Mouse (Mus musculus) liver, embryonic 11.5 days (tissue): ENCODE results near the gene Phkb. TPM values are rescaled to one million over a fixed set of nuclear protein-coding genes. Genes with fewer than 3 reads are reported as not detected.
"Not testable (repeated sequence)": the region's sequence is repeated elsewhere in the genome, so short reads cannot be mapped to it uniquely, and the experiment has no call there.

Experiments
- ATAC-seq: fragments of 200-750 bp; cut with Nextera tagmentation; replicated peaks from 2 replicates; pipeline ENCODE4 v1.8.0; 2017; ENCODE audit warnings: moderate number of reproducible peaks, mild to moderate bottlenecking, moderate TSS enrichment, moderate library complexity; ENCODE audit not compliant: low FRiP score
- DNase-seq: peaks from one replicate; pipeline ENCODE4 v3.0.0-alpha.2; 2017; ENCODE audit warnings: low spot score
- H3K27ac ChIP-seq: fragments of 300-500 bp; sonication (generic); 2 replicates; pipeline ENCODE4 v1.5.1; 2014; ENCODE audit warnings: mild to moderate bottlenecking, low read depth, low read length, control low read depth
- H3K27me3 ChIP-seq: fragments of 300-500 bp; sonication (generic); replicated peaks from 2 replicates; pipeline ENCODE4 v1.6.1; 2014; ENCODE audit warnings: low read length, mixed read lengths; ENCODE audit not compliant: control insufficient read depth, insufficient read depth
- H3K36me3 ChIP-seq: fragments of 300-500 bp; sonication (generic); 2 replicates; pipeline ENCODE4 v1.6.1; 2014; ENCODE audit warnings: mild to moderate bottlenecking, low read length, moderate library complexity, mixed read lengths; ENCODE audit not compliant: control insufficient read depth, insufficient read depth
- H3K4me1 ChIP-seq: fragments of 300-500 bp; sonication (generic); replicated peaks from 2 replicates; pipeline ENCODE4 v1.6.1; 2014; ENCODE audit warnings: low read length, mixed read lengths; ENCODE audit not compliant: control insufficient read depth, insufficient read depth
- H3K4me2 ChIP-seq: fragments of 300-500 bp; sonication (generic); 2 replicates; pipeline ENCODE4 v1.6.1; 2014; ENCODE audit warnings: mild to moderate bottlenecking, control low read depth, moderate library complexity
- H3K4me3 ChIP-seq: fragments of 300-500 bp; sonication (generic); 2 replicates; pipeline ENCODE4 v1.5.1; 2014; ENCODE audit warnings: low read depth, low read length, control low read depth
- H3K9ac ChIP-seq: fragments of 300-500 bp; sonication (generic); 2 replicates; pipeline ENCODE4 v1.6.1; 2014; ENCODE audit warnings: low read depth, low read length, control low read depth
- H3K9me3 ChIP-seq: fragments of 300-500 bp; sonication (generic); 2 replicates; pipeline ENCODE4 v1.6.1; 2016; ENCODE audit warnings: low read length, inconsistent platforms, mixed read lengths; ENCODE audit not compliant: control insufficient read depth
- WGBS: fragments of 180-500 bp; shearing (Covaris S2); extraction: QIAGEN DNeasy Blood & Tissue Kit; methylation state at CpG from one replicate; pipeline ENCODE4 v1.1.7; 2014; 5-methylcytosine and 5-hydroxymethylcytosine counted together
- polyA plus RNA-seq: library from polyadenylated mRNA; unstranded; fragments of >200 nt; fragmentation: Nextera tagmentation; extraction: Ambion mirVana; gene quantifications from 2 replicates; pipeline ENCODE4 v1.2.1, GENCODE M21; 2014

Gene Phkb
- polyA plus RNA-seq, 1 experiment from 2014 or later: 35.5 TPM

- no peak for DNase-seq
- Histone ChIP-seq H3K4me1 (no peaks in the 10 kb centered on the region), H3K4me3 (no peak overlapping the region), H3K27me3 (no peaks in the 10 kb centered on the region), H3K9ac (no peak overlapping the region), H3K4me2 (no peak overlapping the region), H3K27ac (no peak overlapping the region), H3K9me3 (no peaks in the 10 kb centered on the region), H3K36me3 (0 out of 2 replicates have a peak, but pooled peaks cover 2% of the 10 kb centered on the region)
- WGBS: 86% methylated on average over 19 of the region's 19 CpGs
- ATAC-seq: peak; percentile 48
Observed at GRCm38 (mm10) chr8:85854220-85855123, 13.7 kb downstream of the Phkb start.

- not testable (repeated sequence) for H3K9ac ChIP-seq, H3K4me3 ChIP-seq, H3K36me3 ChIP-seq, H3K4me2 ChIP-seq, H3K27me3 ChIP-seq, H3K9me3 ChIP-seq, H3K4me1 ChIP-seq, H3K27ac ChIP-seq, DNase-seq
- WGBS: 33% methylated on average over 11 of the region's 11 CpGs
- ATAC-seq: 0 out of 2 replicates have a peak, but pooled peaks have one; percentile 39
Observed at GRCm38 (mm10) chr8:85857227-85857896, 16.6 kb downstream of the Phkb start.

GRCm38 (mm10) chr8:85860612-85861011 lies 19.9 kb downstream of the Phkb start:
- H3K27ac ChIP-seq: no peak overlapping the region
- no peaks in the 10 kb centered on the region for H3K36me3 ChIP-seq
- no peak overlapping the region for H3K4me3 ChIP-seq
- 73% methylated on average over 5 of the region's 5 CpGs for WGBS
- no peak overlapping the region for H3K9ac ChIP-seq
- no peaks in the 10 kb centered on the region for H3K9me3 ChIP-seq
- H3K4me2 ChIP-seq: no peak overlapping the region
- H3K4me1 ChIP-seq: no peaks in the 10 kb centered on the region
- DNase-seq: no peak
- no peak for ATAC-seq
- no peaks in the 10 kb centered on the region for H3K27me3 ChIP-seq

GRCm38 (mm10) chr8:85862381-85862780 lies 21.6 kb downstream of the Phkb start:
- Histone ChIP-seq H3K27ac (no peak overlapping the region), H3K4me1 (no peaks in the 10 kb centered on the region), H3K9me3 (no peaks in the 10 kb centered on the region), H3K4me3 (no peak overlapping the region), H3K9ac (no peak overlapping the region), H3K4me2 (no peak overlapping the region), H3K36me3 (no peaks in the 10 kb centered on the region), H3K27me3 (no peaks in the 10 kb centered on the region)
- WGBS: 36% methylated on average over 1 of the region's 1 CpGs
- ATAC-seq: no peak
- no peak for DNase-seq

- DNase-seq: no peak
- no peaks in the 10 kb centered on the region for H3K36me3 ChIP-seq
- no peaks in the 10 kb centered on the region for H3K4me1 ChIP-seq
- no peak overlapping the region for H3K4me2 ChIP-seq
- no peak overlapping the region for H3K9ac ChIP-seq
- ATAC-seq: no peak
- H3K9me3 ChIP-seq: no peaks in the 10 kb centered on the region
- WGBS: 80% methylated on average over 2 of the region's 2 CpGs
- no peak overlapping the region for H3K4me3 ChIP-seq
- no peak overlapping the region for H3K27ac ChIP-seq
- no peaks in the 10 kb centered on the region for H3K27me3 ChIP-seq
Observed at GRCm38 (mm10) chr8:85871660-85872059, 30.9 kb downstream of the Phkb start.

GRCm38 (mm10) chr8:85877976-85878375 lies 37.2 kb downstream of the Phkb start:
- Histone ChIP-seq H3K4me1 (no peaks in the 10 kb centered on the region), H3K27me3 (no peaks in the 10 kb centered on the region), H3K9me3 (no peaks in the 10 kb centered on the region), H3K27ac (no peak overlapping the region), H3K4me3 (no peak overlapping the region), H3K9ac (no peak overlapping the region), H3K4me2 (no peak overlapping the region), H3K36me3 (peaks cover 4% of the 10 kb centered on the region; the same call in 1 of the 2 replicates)
- 91% methylated on average over 8 of the region's 8 CpGs for WGBS
- no peak for DNase-seq
- no peak for ATAC-seq

- no peak for DNase-seq
- peak; percentile 94 for ATAC-seq
- no peak overlapping the region for H3K4me2 ChIP-seq
Observed at GRCm38 (mm10) chr8:85879624-85880023, 38.9 kb downstream of the Phkb start.

GRCm38 (mm10) chr8:85884811-85885210 lies 44.1 kb downstream of the Phkb start:
- Histone ChIP-seq H3K4me3 (no peak overlapping the region), H3K27me3 (no peaks in the 10 kb centered on the region), H3K4me1 (no peaks in the 10 kb centered on the region), H3K9ac (no peak overlapping the region), H3K9me3 (no peaks in the 10 kb centered on the region), H3K36me3 (peaks cover 4% of the 10 kb centered on the region; the same call in 1 of the 2 replicates), H3K4me2 (no peak overlapping the region), H3K27ac (no peak overlapping the region)
- WGBS: 86% methylated on average over 3 of the region's 3 CpGs
- no peak for DNase-seq
- no peak for ATAC-seq

More at GRCm38 (mm10) chr8:85879624-85880023, 38.9 kb downstream of the Phkb start:
- Histone ChIP-seq H3K4me3 (no peak overlapping the region), H3K9ac (no peak overlapping the region), H3K27me3 (no peaks in the 10 kb centered on the region), H3K9me3 (no peaks in the 10 kb centered on the region), H3K36me3 (peaks cover 4% of the 10 kb centered on the region; the same call in 1 of the 2 replicates), H3K27ac (no peak overlapping the region), H3K4me1 (no peaks in the 10 kb centered on the region)
- 74% methylated on average over 7 of the region's 7 CpGs for WGBS
